Mouse (Mus musculus) layer of hippocampus, adult 18-20 months (tissue): ENCODE data around the gene Gm9903. TPM values are rescaled to one million over a fixed set of nuclear protein-coding genes. Genes with fewer than 3 reads are reported as not detected.

Experiments
- total RNA-seq, 2 experiments: library from RNA; stranded (reverse); gene quantifications; 2 replicates each; pipeline ENCODE4 v1.2.3; 2021

Gm9903 gene
- total RNA-seq, 2 experiments from 2014 or later = 0.56 to 0.77 TPM

Other genes starting within 250 kb of the Gm9903 start
- not detected for gene Nkx1-1, start 195.9 kb upstream of the Gm9903 start, total RNA-seq
- gene Fam53a, start 290 bp upstream of the Gm9903 start, total RNA-seq = 10 to 100 TPM; 24.7 to 27.3 TPM
- 10 to 100 TPM; 19.5 to 21.0 TPM for gene Slbp, start 22.6 kb downstream of the Gm9903 start, total RNA-seq
- gene Tacc3, start 28.2 kb downstream of the Gm9903 start, total RNA-seq = 1 to 10 TPM; 3.2 to 3.3 TPM
- gene Tmem129, start 28.5 kb downstream of the Gm9903 start, total RNA-seq = 10 to 100 TPM; 22.6 to 23.4 TPM
- gene Fgfr3, start 91.7 kb downstream of the Gm9903 start, total RNA-seq = 100 to 1,000 TPM; 120 to 122 TPM
- 100 to 1,000 TPM in 1 of 2 experiments, 10 to 100 TPM in 1; 95.4 to 101 TPM for gene Letm1, start 152.9 kb downstream of the Gm9903 start, total RNA-seq
- gene Nsd2, start 190.8 kb downstream of the Gm9903 start, total RNA-seq = 100 to 1,000 TPM; 118 to 119 TPM